Mouse (Mus musculus) liver, embryonic 16.5 days (tissue): ENCODE data around the gene Sugct. TPM values are rescaled to one million over a fixed set of nuclear protein-coding genes. Genes with fewer than 3 reads are reported as not detected.

ENCODE experiments used
- ATAC-seq: fragments of 200-750 bp; cut with Nextera tagmentation; 2 replicates; pipeline ENCODE4 v1.8.0; 2017; ENCODE audit warnings: low read depth, mild to moderate bottlenecking, moderate number of reproducible peaks, moderate library complexity
- H3K27ac ChIP-seq: fragments of 300-500 bp; sonication (generic); 2 replicates; pipeline ENCODE4 v1.5.1; 2014; ENCODE audit warnings: mild to moderate bottlenecking, low read length
- H3K27me3 ChIP-seq: fragments of 300-500 bp; sonication (generic); 2 replicates; pipeline ENCODE4 v1.6.1; 2014; ENCODE audit warnings: low read depth, low read length, mixed read lengths; ENCODE audit not compliant: control insufficient read depth, insufficient read depth
- H3K36me3 ChIP-seq: fragments of 300-500 bp; sonication (generic); 2 replicates; pipeline ENCODE4 v1.6.1; 2014; ENCODE audit warnings: mild to moderate bottlenecking; ENCODE audit not compliant: control insufficient read depth, insufficient read depth
- H3K4me1 ChIP-seq: fragments of 300-500 bp; sonication (generic); 2 replicates; pipeline ENCODE4 v1.6.1; 2014; ENCODE audit warnings: low read depth, low read length, mixed read lengths; ENCODE audit not compliant: control insufficient read depth
- H3K4me2 ChIP-seq: fragments of 300-500 bp; sonication (generic); 2 replicates; pipeline ENCODE4 v1.6.1; 2014; ENCODE audit warnings: low read depth, low read length, mixed read lengths
- H3K4me3 ChIP-seq: fragments of 300-500 bp; sonication (generic); 2 replicates; pipeline ENCODE4 v1.5.1; 2014; ENCODE audit warnings: low read depth, mild to moderate bottlenecking, low read length
- H3K9ac ChIP-seq: fragments of 300-500 bp; sonication (generic); 2 replicates; pipeline ENCODE4 v1.6.1; 2014; ENCODE audit warnings: low read depth, low read length
- H3K9me3 ChIP-seq: fragments of 300-500 bp; sonication (generic); replicated peaks from 2 replicates; pipeline ENCODE4 v1.6.1; 2016; ENCODE audit warnings: low read length; ENCODE audit not compliant: control insufficient read depth
- WGBS: fragments of 180-500 bp; shearing (Covaris S2); extraction: QIAGEN DNeasy Blood & Tissue Kit; methylation state at CpG from one replicate; pipeline ENCODE4 v1.1.7; 2014; ENCODE audit not compliant: insufficient replicate concordance; 5-methylcytosine and 5-hydroxymethylcytosine counted together
- polyA plus RNA-seq: library from polyadenylated mRNA; unstranded; fragments of >200 nt; fragmentation: Nextera tagmentation; extraction: Ambion mirVana; gene quantifications from 2 replicates; pipeline ENCODE4 v1.2.1, GENCODE M21; 2015

Sugct gene
- polyA plus RNA-seq, 1 experiment from 2014 or later: 5.6 TPM

- Histone ChIP-seq H3K9me3 (no peaks in the 10 kb centered on the region), H3K36me3 (no peaks in the 10 kb centered on the region), H3K27ac (no peak overlapping the region), H3K4me2 (no peak overlapping the region), H3K4me3 (no peak overlapping the region), H3K27me3 (no peaks in the 10 kb centered on the region), H3K9ac (no peak overlapping the region), H3K4me1 (no peaks in the 10 kb centered on the region; the same call in 1 of the 2 replicates)
- ATAC-seq: no peak
These were observed 797.1 kb downstream of the Sugct start for GRCm38 (mm10) chr13:16898084-16898792.

DNA sequence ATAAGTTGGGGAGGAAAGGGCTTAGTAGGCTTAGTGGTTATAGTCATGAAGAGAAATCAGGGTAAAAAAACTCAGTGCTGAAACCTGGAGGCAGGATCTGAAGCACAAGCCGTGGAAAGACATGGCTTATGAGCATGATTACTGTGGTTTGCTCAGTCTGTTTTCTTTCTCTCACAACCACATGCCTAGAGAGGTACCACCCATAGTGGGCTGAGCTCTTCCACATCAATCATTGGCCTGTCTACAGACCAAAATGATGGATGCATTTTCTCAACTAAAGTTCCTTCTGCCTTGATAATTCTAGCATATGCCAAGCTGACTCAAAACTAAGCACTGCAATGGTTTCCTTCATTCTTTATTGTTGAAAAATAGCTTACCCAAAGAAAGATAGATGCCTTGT is 817.3 kb downstream of the Sugct start:
- ATAC-seq: no peak
- WGBS: 41% methylated on average over 1 of the region's 1 CpGs
- Histone ChIP-seq H3K4me3 (no peak overlapping the region), H3K4me1 (no peaks in the 10 kb centered on the region), H3K9ac (no peak overlapping the region), H3K4me2 (no peak overlapping the region), H3K27me3 (no peaks in the 10 kb centered on the region), H3K27ac (no peak overlapping the region), H3K9me3 (no peaks in the 10 kb centered on the region), H3K36me3 (no peaks in the 10 kb centered on the region)

DNA sequence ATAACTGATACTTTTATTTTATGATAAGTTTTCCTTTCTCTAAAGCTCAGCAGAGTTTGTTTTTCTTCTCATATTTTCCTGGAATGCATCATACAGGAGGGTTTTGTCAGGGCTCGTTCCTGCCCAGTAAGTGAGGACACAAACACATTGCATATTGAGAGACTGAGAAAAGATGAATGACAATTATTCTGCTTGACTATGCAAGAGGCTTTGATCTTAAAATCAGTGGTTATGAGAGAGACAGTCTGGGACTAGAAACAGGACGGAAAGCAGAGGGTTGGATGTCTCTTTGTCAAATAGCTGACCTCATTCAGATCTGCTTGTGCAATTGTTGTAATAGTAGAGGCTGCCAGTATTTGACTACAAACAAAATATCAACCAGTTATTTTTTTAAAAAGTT is 835.4 kb downstream of the Sugct start:
- H3K36me3 ChIP-seq: no peaks in the 10 kb centered on the region
- WGBS: 54% methylated on average over 2 of the region's 2 CpGs
- no peak overlapping the region for H3K27ac ChIP-seq
- no peaks in the 10 kb centered on the region for H3K27me3 ChIP-seq
- no peak overlapping the region for H3K4me3 ChIP-seq
- H3K9me3 ChIP-seq: no peaks in the 10 kb centered on the region
- no peaks in the 10 kb centered on the region for H3K4me1 ChIP-seq
- H3K9ac ChIP-seq: no peak overlapping the region
- no peak overlapping the region for H3K4me2 ChIP-seq
- no peak for ATAC-seq

DNA sequence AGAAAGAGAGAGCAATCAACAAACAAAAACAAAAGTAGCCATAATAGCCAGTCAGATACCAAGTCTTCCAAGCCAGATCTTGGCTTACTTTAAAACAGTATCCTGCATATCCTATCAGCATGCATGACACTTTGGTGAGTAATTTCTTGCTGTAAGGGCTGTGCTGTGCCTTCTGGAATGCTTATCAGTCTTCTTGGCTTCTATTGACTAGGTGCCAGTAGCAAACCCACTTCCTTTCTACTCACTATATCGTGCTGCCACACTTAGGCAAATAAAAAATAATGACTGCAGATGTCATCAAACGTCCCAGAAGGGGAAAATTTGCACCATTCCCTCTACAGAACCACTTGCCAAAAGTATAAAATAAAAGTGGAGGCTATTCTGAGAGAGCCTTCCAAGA is 848.1 kb downstream of the Sugct start:
- no peaks in the 10 kb centered on the region for H3K9me3 ChIP-seq
- no peak overlapping the region for H3K9ac ChIP-seq
- H3K27ac ChIP-seq: no peak overlapping the region
- no peak overlapping the region for H3K4me2 ChIP-seq
- H3K4me3 ChIP-seq: no peak overlapping the region
- ATAC-seq: no peak
- no peaks in the 10 kb centered on the region for H3K4me1 ChIP-seq
- no peaks in the 10 kb centered on the region for H3K27me3 ChIP-seq
- WGBS: 12% methylated on average over 2 of the region's 2 CpGs
- no peaks in the 10 kb centered on the region for H3K36me3 ChIP-seq

DNA sequence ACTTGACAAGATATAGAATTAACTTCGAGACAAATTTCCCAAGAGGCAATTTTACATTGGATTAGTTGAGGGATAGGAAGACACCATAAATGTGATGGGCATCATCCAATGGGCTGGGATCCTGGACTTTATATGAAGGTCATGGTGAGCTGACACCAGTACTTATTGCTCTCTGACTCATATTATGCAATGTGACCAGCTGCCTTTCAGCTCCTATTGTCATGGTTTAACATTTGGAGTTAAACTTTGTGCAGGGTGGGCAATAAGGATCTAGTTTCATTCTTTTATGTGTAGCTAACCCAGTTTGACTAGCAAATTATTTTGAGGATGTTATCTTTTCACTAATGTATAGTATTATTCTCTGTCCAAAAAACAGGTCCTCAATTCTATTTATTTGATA is 854.4 kb downstream of the Sugct start:
- Histone ChIP-seq H3K27me3 (no peaks in the 10 kb centered on the region), H3K9me3 (no peaks in the 10 kb centered on the region), H3K9ac (no peak overlapping the region), H3K27ac (no peak overlapping the region), H3K4me3 (no peak overlapping the region), H3K36me3 (no peaks in the 10 kb centered on the region), H3K4me2 (no peak overlapping the region), H3K4me1 (no peaks in the 10 kb centered on the region)
- no peak for ATAC-seq
- WGBS: 45% methylated on average over 1 of the region's 1 CpGs

GRCm38 (mm10) chr13:16838409-16838808 is 856.9 kb downstream of the Sugct start:
- Histone ChIP-seq H3K9me3 (no peaks in the 10 kb centered on the region), H3K4me2 (no peak overlapping the region), H3K36me3 (no peaks in the 10 kb centered on the region), H3K9ac (no peak overlapping the region), H3K27me3 (no peaks in the 10 kb centered on the region), H3K4me1 (no peaks in the 10 kb centered on the region), H3K27ac (no peak overlapping the region), H3K4me3 (no peak overlapping the region)
- 47% methylated on average over 3 of the region's 3 CpGs for WGBS
- no peak for ATAC-seq

DNA sequence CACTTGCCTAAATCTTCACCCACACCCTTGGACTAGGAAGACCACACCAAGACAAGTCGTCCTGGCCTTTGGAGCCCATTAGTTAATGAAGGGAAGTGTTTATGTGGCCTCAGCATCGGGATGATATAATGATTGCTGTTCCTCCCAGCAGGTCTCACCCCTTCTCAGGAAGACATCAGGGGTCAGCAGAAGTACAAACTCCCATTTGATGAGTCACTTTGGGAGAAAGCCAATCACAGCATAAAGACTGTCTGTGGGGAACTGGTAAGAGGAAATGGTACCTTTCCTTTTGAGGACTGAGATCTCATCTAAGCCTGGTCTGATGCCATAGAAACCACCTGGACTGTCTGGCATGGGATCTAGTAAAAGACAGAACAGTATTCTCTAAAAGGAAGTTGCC is 860.2 kb downstream of the Sugct start:
- 34% methylated on average over 2 of the region's 2 CpGs for WGBS
- Histone ChIP-seq H3K9me3 (no peaks in the 10 kb centered on the region), H3K27ac (no peak overlapping the region), H3K4me1 (no peaks in the 10 kb centered on the region), H3K4me2 (no peak overlapping the region), H3K4me3 (no peak overlapping the region), H3K9ac (no peak overlapping the region), H3K36me3 (no peaks in the 10 kb centered on the region), H3K27me3 (no peaks in the 10 kb centered on the region)
- no peak for ATAC-seq

DNA sequence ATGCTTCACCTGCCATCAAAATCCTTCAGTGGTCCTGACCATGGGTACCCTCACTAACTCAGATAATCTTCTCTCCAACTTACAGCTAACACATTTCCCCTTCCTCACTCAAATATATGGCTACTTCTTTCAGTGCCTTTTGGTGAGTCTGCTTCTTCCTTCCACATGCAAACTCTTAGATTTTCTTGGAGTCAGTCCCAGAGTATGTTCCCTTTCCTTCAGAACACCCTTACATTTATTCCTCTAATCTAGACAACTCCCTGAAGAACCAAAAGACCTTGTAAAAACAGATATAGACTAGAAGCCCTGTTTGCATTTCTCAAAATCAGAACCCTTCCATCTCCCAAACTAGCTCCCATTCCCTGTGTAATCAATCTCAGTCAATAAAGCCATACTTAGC is 862.3 kb downstream of the Sugct start:
- Histone ChIP-seq H3K4me2 (no peak overlapping the region), H3K9ac (no peak overlapping the region), H3K27me3 (no peaks in the 10 kb centered on the region), H3K27ac (no peak overlapping the region), H3K4me3 (no peak overlapping the region), H3K9me3 (no peaks in the 10 kb centered on the region), H3K36me3 (no peaks in the 10 kb centered on the region), H3K4me1 (no peaks in the 10 kb centered on the region)
- ATAC-seq: no peak

GRCm38 (mm10) chr13:16831840-16832239 is 863.5 kb downstream of the Sugct start:
- Histone ChIP-seq H3K9me3 (no peaks in the 10 kb centered on the region), H3K36me3 (no peaks in the 10 kb centered on the region), H3K9ac (no peak overlapping the region), H3K4me3 (no peak overlapping the region), H3K27me3 (no peaks in the 10 kb centered on the region), H3K4me2 (no peak overlapping the region), H3K27ac (no peak overlapping the region), H3K4me1 (no peaks in the 10 kb centered on the region)
- WGBS: 54% methylated on average over 8 of the region's 8 CpGs
- no peak for ATAC-seq
